Mouse (Mus musculus): Measurements from ENCODE around the gene Nr1d1. TPM values are rescaled to one million over a fixed set of nuclear protein-coding genes. Genes with fewer than 3 reads are reported as not detected.

Nr1d1 gene
- polyA plus RNA-seq, 1 experiment from 2014 or later = 3.0 TPM

DNA sequence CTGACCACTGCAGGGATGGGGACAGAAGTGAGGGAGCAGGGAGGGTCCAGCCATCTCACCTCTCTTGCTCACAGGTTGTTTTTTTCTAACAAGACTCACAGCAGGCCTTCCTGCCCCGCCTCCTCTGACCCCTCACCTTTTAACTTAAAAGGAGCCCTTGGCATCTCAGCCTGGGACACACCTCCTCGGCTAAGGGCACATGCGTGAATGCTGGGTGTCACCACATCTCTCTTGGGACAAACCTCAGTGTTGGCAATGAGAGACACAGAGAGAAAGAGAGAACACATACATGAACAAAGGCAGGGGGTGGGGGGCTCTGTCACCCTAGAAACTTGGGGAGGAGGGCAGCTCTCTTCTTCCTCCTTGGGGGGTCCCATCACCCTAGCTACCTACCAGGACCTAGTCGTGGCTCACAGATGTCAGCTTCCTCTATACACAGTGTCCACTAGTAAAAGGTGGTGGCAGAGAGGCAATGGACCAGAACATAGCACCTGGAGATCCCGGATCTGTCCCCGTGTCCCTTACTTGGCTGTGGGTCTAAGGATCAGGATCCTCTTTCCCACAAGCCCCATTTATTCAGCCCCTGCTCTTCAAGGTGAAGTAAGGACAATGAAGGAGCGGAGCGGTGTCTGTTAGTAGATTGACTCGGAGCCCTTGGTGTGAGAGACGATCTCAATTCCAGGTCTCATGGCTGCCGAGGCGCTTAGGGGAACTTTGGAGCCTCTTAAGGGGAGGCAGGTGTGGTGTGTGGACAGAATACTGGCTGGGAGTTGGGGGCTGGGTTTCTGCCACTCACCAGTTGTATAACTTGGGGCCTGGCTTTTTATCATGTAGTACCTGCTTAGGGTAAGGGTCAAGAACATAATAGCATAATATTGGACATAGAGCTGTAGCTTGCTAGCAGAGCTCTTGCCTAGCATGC lies 28.9 kb downstream of the Nr1d1 start:
- H3K4me1 ChIP-seq (ENCODE audit: control insufficient read depth, insufficient read depth, low read length) = peaks cover 75% of the 10 kb centered on the region
- DNase-seq (no peak), ATAC-seq (ENCODE audit: low FRiP score, low TSS enrichment) (no peak)
- WGBS = 49% methylated on average over 12 of the region's 12 CpGs
- peak overlapping the region; percentile 73 for H3K4me2 ChIP-seq (ENCODE audit: low read length)
- H3K27me3 ChIP-seq (ENCODE audit: control insufficient read depth, insufficient read depth, low read length) = no peaks in the 10 kb centered on the region
- H3K4me3 ChIP-seq (replicated peaks; ENCODE audit: low read depth, low read length) = peak overlapping the region; percentile 24; the same call in 1 of the 2 replicates
- 0 out of 2 replicates have a peak, but pooled peaks cover 2% of the 10 kb centered on the region for H3K36me3 ChIP-seq (ENCODE audit: control insufficient read depth, insufficient read depth, low read length)
- peak overlapping the region; percentile 43 for H3K9ac ChIP-seq (replicated peaks; ENCODE audit: low read length)
- peak overlapping the region; percentile 92 for H3K27ac ChIP-seq (replicated peaks; ENCODE audit: low read depth, low read length)
- no peaks in the 10 kb centered on the region for H3K9me3 ChIP-seq (ENCODE audit: control insufficient read depth, low read length)

DNA sequence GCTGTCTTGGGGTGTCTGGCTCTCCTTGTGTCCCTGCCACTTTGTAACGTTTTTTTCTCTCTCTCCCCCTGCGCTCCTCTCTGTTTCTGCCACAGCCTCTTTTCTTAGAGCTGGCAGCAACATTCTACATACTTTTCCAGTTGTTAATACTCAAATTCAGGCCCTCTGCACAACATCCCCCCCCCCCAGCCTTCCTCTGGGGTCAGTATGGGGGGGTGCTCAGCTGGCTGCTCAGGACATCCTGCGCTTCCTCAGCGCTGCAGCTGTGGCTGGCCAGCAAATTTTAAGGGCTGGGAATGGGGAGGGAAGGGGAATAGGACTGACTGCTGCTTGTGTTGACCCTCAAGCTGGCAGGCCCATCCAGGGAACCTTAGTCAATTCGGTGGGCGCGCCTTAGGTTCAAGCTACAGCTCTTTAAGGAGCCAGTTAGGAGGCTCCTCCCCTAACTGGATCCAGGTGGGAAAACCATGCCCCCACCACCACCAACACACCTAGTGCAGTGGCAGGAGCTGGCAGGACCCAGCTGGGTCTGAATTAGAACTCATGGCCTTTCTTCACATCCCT lies 30.6 kb downstream of the Nr1d1 start:
- Histone ChIP-seq H3K27ac (replicated peaks; ENCODE audit: low read depth, low read length) (peak overlapping the region; percentile 99), H3K4me1 (ENCODE audit: control insufficient read depth, insufficient read depth, low read length) (peaks cover 68% of the 10 kb centered on the region), H3K9me3 (ENCODE audit: control insufficient read depth, low read length) (no peaks in the 10 kb centered on the region), H3K27me3 (ENCODE audit: control insufficient read depth, insufficient read depth, low read length) (no peaks in the 10 kb centered on the region), H3K9ac (replicated peaks; ENCODE audit: low read length) (peak overlapping the region; percentile 97), H3K4me3 (replicated peaks; ENCODE audit: low read depth, low read length) (peak overlapping the region; percentile 89), H3K4me2 (ENCODE audit: low read length) (peak overlapping the region; percentile 73), H3K36me3 (ENCODE audit: control insufficient read depth, insufficient read depth, low read length) (0 out of 2 replicates have a peak, but pooled peaks cover 2% of the 10 kb centered on the region)
- no peak for DNase-seq
- ATAC-seq (ENCODE audit: low FRiP score, low TSS enrichment) = no peak
- 39% methylated on average over 7 of the region's 7 CpGs for WGBS

DNA sequence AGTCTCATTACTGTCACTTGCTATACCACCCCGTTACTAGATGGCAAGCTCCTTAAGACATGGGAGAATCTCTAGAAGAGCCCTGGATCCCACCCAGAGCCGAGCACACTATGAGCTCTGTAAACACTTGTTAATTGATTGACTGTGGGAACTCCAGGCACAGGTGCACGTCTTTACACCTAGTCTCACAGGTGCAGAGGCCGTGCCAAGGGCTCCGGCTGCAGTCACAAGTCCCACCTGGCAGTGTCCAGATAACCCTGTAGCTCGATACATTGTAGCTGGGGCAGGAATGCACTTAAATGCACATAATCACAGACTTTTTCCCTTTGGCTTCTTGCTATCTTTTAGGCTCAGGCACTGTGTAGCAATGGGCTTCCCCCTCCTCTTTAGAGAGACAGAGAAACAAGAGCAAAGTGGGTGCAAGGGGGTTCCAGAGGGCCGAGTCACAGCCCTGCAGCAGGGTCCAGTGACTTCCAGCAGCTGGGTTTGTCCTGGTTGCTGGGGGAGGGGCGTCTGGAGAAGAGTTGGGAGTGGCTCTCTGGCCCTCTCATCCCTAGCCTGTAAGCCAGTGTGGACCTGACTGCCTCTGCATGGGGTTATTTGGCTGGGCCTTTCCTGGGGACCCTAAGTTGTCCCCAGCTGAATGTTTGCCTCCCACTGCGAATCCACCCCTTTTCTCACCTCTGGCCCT lies 31.3 kb downstream of the Nr1d1 start:
- no peak for ATAC-seq (ENCODE audit: low FRiP score, low TSS enrichment)
- Histone ChIP-seq H3K27ac (replicated peaks; ENCODE audit: low read depth, low read length) (peak overlapping the region; percentile 99), H3K4me1 (ENCODE audit: control insufficient read depth, insufficient read depth, low read length) (peaks cover 63% of the 10 kb centered on the region), H3K9me3 (ENCODE audit: control insufficient read depth, low read length) (no peaks in the 10 kb centered on the region), H3K4me2 (ENCODE audit: low read length) (peak overlapping the region; percentile 73), H3K27me3 (ENCODE audit: control insufficient read depth, insufficient read depth, low read length) (no peaks in the 10 kb centered on the region), H3K36me3 (ENCODE audit: control insufficient read depth, insufficient read depth, low read length) (0 out of 2 replicates have a peak, but pooled peaks cover 2% of the 10 kb centered on the region), H3K4me3 (replicated peaks; ENCODE audit: low read depth, low read length) (peak overlapping the region; percentile 89), H3K9ac (replicated peaks; ENCODE audit: low read length) (peak overlapping the region; percentile 97)
- DNase-seq = peak; percentile 78
- WGBS = 2% methylated on average over 9 of the region's 9 CpGs

DNA sequence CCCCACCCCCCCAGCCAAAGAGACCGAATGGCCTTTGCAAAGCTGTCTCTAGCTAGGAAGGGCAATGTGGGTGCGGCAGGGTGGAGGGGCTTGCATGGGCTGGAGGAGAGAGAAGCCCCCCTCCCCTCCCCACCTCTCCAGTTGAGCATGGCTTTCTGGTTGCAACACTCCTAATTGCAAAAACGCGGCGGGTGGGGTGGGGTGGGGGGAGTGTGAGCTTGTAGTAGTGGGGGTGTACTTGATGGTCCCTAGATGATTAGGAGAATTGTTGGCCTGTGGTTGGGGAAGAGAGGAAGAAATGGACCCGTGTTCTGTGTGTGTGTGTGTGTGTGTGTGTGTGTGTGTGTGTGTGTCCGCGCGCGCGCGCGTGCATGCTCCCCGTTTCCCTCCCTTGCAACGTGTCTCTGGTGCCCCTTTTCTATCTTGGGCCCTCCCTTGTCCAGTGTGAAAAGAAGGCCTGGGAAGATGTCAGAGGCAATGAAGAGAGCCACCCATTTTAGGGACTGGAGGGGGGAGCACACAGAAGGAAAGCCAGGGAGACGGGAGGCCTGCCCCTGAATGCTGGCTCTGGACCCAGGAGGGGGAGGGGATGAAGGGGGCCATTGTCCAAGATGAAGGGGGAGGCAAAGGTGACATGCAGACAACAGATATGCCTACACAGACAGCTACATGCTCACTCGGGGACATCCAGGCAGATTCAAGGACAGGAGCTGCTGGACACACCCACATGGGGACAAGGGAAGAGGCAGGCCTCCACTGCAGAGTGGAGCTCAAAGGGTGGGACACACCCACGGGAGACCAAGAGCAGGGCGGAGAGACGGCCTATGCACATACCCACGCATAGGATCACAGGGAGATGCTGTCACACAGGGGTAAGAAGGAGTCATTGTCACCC lies 32.5 kb downstream of the Nr1d1 start:
- DNase-seq (peak; percentile 71), ATAC-seq (ENCODE audit: low FRiP score, low TSS enrichment) (peak; percentile 15; the same call in 1 of the 2 replicates)
- H3K9ac ChIP-seq (replicated peaks; ENCODE audit: low read length) = peak overlapping the region; percentile 97
- under 1% methylated on average over 21 of the region's 21 CpGs for WGBS
- peak overlapping the region; percentile 89 for H3K4me3 ChIP-seq (replicated peaks; ENCODE audit: low read depth, low read length)
- no peaks in the 10 kb centered on the region for H3K27me3 ChIP-seq (ENCODE audit: control insufficient read depth, insufficient read depth, low read length)
- H3K36me3 ChIP-seq (ENCODE audit: control insufficient read depth, insufficient read depth, low read length) = 0 out of 2 replicates have a peak, but pooled peaks cover 2% of the 10 kb centered on the region
- H3K4me1 ChIP-seq (ENCODE audit: control insufficient read depth, insufficient read depth, low read length) = peaks cover 61% of the 10 kb centered on the region
- peak overlapping the region; percentile 73 for H3K4me2 ChIP-seq (ENCODE audit: low read length)
- peak overlapping the region; percentile 99 for H3K27ac ChIP-seq (replicated peaks; ENCODE audit: low read depth, low read length)
- no peaks in the 10 kb centered on the region for H3K9me3 ChIP-seq (ENCODE audit: control insufficient read depth, low read length)

DNA sequence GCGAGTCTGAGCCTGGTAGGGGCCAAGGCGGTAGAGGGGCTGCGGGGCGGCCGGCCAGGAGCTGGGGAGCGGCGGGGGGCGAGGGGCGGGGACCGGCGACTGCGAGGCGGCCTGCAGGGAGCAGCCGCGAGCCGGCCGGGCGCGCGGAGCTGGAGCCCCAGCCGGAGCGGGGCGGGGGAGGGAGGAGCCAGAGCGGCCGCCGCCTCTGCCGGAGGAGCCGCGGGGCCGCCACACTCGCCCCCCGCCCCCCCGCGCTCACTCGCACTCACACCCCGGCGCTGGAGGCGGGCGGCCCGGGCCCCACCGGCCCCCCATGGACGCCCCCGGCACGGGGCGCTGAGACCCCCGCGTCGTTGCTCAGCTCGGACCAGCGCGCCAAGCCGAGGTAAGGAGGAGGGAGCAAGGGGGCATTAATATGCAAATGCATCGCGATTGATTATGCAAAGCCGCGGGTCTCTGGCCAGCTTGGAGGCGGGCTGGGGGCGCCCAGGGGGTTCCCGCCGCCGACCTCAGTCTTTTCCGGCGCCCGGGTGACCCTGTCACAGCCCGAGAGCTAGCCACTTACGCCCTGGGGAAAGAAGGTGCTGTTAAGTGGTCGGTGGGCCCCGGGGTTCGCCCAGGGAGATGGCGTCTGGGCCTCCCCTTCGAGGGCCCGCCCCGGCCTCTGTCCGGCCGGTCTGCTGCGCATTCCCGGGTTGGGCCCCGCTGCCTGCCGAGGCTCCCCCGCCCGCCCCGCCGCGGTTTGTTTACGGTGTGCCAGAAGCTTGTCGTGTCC lies 33.3 kb downstream of the Nr1d1 start:
- H3K4me1 ChIP-seq (ENCODE audit: control insufficient read depth, insufficient read depth, low read length) = peaks cover 55% of the 10 kb centered on the region
- peak overlapping the region; percentile 97 for H3K9ac ChIP-seq (replicated peaks; ENCODE audit: low read length)
- H3K27me3 ChIP-seq (ENCODE audit: control insufficient read depth, insufficient read depth, low read length) = no peaks in the 10 kb centered on the region
- H3K9me3 ChIP-seq (ENCODE audit: control insufficient read depth, low read length) = no peaks in the 10 kb centered on the region
- peak overlapping the region; percentile 99 for H3K27ac ChIP-seq (replicated peaks; ENCODE audit: low read depth, low read length)
- H3K4me2 ChIP-seq (ENCODE audit: low read length) = peak overlapping the region; percentile 73
- DNase-seq (peak; percentile 95), ATAC-seq (ENCODE audit: low FRiP score, low TSS enrichment) (peak; percentile 74)
- peak overlapping the region; percentile 89 for H3K4me3 ChIP-seq (replicated peaks; ENCODE audit: low read depth, low read length)
- H3K36me3 ChIP-seq (ENCODE audit: control insufficient read depth, insufficient read depth, low read length) = 0 out of 2 replicates have a peak, but pooled peaks cover 2% of the 10 kb centered on the region
- WGBS = under 1% methylated on average over 81 of the region's 86 CpGs

DNA sequence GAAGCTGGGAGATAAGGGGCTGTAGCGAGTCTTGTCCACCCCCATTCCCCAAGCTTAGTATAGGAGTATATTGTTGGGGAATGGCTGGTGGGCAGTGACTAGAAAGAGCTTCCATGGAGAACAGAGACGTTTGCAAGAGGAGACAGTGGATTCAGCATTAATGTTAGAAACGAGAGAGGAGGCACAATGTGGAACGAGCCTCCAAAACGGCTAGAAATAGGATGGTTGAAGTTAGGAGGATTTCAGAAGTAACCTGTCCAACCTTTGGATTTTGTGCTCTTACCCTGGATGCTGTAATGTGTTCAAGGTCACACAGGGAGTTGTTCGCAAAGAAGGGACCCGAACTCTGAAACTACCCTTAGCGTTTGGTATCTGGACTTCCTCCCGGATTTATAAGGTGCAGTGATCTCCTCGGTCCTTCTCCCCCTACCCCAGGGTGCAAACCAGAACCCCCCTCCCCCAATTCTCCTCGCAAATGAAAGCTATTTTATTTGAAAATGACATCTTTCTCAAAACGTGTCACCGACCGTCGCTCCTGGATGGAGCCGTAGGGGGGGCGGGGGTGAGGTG lies 34.0 kb downstream of the Nr1d1 start:
- H3K36me3 ChIP-seq (ENCODE audit: control insufficient read depth, insufficient read depth, low read length) = 0 out of 2 replicates have a peak, but pooled peaks cover 2% of the 10 kb centered on the region
- under 1% methylated on average over 17 of the region's 17 CpGs for WGBS
- peak overlapping the region; percentile 89 for H3K4me3 ChIP-seq (replicated peaks; ENCODE audit: low read depth, low read length)
- ATAC-seq (ENCODE audit: low FRiP score, low TSS enrichment) = no peak
- H3K9me3 ChIP-seq (ENCODE audit: control insufficient read depth, low read length) = no peaks in the 10 kb centered on the region
- DNase-seq = no peak
- H3K9ac ChIP-seq (replicated peaks; ENCODE audit: low read length) = peak overlapping the region; percentile 97
- no peaks in the 10 kb centered on the region for H3K27me3 ChIP-seq (ENCODE audit: control insufficient read depth, insufficient read depth, low read length)
- peaks cover 48% of the 10 kb centered on the region for H3K4me1 ChIP-seq (ENCODE audit: control insufficient read depth, insufficient read depth, low read length)
- peak overlapping the region; percentile 99 for H3K27ac ChIP-seq (replicated peaks; ENCODE audit: low read depth, low read length)
- H3K4me2 ChIP-seq (ENCODE audit: low read length) = peak overlapping the region; percentile 73

- Histone ChIP-seq H3K27ac (replicated peaks; ENCODE audit: low read depth, low read length) (peak within 1 kb of the TSS; percentile 99), H3K9ac (replicated peaks; ENCODE audit: low read length) (peak within 1 kb of the TSS; percentile 97), H3K4me1 (ENCODE audit: control insufficient read depth, insufficient read depth, low read length) (peaks cover 42% of the 10 kb centered on the region), H3K4me3 (replicated peaks; ENCODE audit: low read depth, low read length) (peak within 1 kb of the TSS; percentile 89), H3K27me3 (ENCODE audit: control insufficient read depth, insufficient read depth, low read length) (no peaks in the 10 kb centered on the region), H3K36me3 (ENCODE audit: control insufficient read depth, insufficient read depth, low read length) (no peaks in the 10 kb centered on the region), H3K4me2 (ENCODE audit: low read length) (peak within 1 kb of the TSS; percentile 73), H3K9me3 (ENCODE audit: control insufficient read depth, low read length) (no peaks in the 10 kb centered on the region)
- DNase-seq (peak; percentile 85), ATAC-seq (ENCODE audit: low FRiP score, low TSS enrichment) (peak; percentile 25; the same call in 1 of the 2 replicates)
- under 1% methylated on average over 22 of the region's 22 CpGs for WGBS
Observed at GRCm38 (mm10) chr11:98740393-98741050, 34.6 kb downstream of the Nr1d1 start, which contains the start of gene Thra. Thra (plus strand) TSS chr11:98740638.
